Mouse (Mus musculus): ENCODE measurements around the gene Acnat2.
"Not testable (repeated sequence)": the region's sequence is repeated elsewhere in the genome, so short reads cannot be mapped to it uniquely, and the experiment has no call there.

Gene Acnat2

DNA sequence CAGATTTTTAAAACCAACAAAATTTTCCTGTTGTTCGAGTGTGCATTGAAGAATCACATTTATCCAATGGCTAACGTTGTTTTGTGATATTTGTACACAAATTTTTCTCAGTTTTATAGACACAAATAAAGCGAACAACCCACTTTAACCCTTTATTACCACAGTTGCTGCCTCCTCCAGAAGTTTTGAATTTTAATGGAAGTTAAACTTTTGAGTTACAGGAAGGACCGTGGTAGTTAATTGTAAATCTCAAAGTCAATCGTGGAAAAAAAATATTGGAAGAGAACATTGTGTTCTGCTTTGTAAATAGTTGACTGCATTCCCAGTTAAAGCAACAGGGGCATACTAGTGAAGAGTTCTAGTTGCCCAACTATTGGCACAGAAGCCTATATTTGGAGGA lies at the start of gene Acnat2:
Acnat2 (minus strand) TSS at position 195 of the 400 bp plus-strand sequence.
- DNase-seq (ENCODE audit: low spot score) = not testable (repeated sequence)

DNA sequence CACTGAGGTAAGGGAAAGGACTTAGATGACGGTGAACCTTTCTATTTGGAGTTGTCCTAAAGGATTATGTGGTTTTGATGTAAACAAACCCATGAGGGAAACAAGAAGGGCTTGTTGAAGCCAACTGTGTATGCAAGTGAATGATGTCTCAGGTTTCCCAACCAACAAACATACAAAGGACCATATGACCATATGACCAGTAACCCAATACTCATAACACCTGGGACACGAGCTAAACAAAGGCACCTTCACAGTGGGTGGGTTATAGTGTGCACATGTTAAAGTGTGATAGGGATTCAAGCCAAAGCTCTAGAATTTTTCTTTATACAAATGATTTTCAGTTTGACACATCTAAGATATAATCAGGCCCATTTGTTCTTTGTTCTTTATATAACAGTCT lies 48.2 kb upstream of the Acnat2 start:
- no peak for DNase-seq (ENCODE audit: low spot score)

DNA sequence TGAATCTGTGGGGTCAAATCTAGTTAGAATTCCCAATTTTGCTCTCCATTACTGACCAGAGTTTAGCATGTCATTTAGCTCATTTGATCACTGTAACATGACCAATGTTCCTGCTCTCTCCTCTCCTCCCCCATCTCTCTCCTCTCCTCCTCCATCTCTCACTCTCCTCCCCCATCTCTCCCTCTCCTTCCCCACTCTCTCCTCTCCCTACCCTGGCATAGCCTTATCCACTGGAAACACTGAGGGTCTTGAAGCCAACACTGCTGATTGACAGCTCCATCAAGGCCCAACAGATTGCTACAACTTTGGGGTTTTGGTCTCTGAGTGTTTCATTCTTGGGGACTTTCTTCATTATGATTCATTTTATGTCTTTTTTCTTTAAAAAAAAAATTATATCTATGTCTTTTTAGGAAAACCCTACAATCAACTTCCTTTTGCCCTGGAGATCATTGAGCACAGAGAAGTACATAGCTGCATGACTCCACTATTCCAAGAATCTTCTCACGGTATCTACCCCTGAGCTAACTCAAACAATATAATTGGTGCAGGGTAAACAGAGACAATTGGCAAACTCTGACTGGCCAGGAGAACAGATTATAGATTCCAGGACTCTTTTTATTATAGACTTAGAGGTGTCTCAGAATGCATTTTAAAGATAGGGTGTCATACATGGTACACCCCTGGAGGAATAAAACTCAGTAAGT lies 44.0 kb upstream of the Acnat2 start:
- no peak for DNase-seq (ENCODE audit: low spot score)

DNA sequence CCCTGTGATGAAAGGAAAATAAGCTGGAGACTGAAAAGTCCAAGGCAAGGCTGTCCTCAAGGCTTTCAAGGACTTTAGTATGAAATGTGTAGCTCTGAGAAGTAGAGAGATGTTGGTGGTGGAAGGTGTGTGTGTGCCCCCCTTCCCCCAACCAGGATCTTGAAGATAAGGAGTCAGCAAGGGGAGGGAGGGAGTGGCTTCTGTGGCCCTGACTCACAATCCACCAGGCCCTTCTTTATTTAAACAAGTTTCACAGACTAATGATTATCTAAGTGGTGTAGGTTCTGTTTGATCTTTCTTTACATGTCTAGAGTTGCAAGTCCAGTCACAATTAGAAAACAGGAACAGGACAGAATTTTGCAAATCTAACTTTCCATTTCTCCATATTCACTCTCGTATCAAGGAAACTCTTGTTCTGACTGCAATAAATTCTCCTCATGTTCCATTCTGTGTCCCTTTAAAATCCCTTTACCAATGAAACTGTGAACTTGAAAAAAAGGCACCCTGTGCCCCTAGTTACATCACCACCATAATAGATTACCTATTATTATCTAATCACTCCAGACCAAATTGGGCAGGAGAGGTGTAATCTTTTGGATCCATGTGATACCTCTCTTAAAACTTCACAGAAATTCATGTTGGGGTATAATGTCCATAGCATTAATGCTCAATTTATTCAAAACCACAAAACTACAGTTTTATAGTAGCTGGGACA lies 43.3 kb upstream of the Acnat2 start:
- DNase-seq (ENCODE audit: low spot score) = not testable (repeated sequence)

DNA sequence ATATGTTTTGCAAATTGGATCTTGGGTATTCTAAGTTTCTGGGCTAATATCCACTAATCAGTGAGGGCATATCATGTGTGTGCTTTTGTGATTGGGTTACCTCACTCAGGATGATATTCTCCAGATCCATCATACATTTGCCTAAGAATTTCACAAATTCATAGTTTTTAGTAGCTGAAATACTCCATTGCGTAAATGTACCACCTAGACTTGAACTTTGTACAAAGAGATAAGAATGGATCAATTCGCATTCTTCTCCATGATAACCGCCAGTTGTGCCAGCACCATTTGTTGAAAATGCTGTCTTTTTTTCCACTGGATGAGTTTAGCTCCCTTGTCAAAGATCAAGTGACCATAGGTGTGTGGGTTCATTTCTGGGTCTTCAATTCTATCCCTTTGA lies 29.0 kb upstream of the Acnat2 start:
- not testable (repeated sequence) for DNase-seq (ENCODE audit: low spot score)

DNA sequence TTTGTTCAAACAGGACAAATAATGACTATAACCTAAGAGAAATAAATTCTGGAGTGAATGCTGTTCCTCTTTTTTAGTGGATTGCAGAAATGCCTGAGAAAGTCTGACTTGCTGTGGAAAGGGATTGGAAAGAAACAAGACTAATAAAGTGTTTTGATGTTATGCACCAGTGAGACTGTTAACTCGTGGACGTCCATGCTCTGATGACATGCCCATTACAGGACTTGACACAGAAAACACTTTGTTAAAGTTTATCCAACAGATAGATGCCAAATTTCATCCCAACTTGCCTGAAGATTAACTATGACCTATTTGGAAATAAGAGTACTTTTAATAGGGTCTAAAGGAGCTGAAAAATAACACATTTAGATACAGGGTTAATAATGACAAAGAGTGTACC lies 2.2 kb upstream of the Acnat2 start:
- not testable (repeated sequence) for DNase-seq (ENCODE audit: low spot score)

DNA sequence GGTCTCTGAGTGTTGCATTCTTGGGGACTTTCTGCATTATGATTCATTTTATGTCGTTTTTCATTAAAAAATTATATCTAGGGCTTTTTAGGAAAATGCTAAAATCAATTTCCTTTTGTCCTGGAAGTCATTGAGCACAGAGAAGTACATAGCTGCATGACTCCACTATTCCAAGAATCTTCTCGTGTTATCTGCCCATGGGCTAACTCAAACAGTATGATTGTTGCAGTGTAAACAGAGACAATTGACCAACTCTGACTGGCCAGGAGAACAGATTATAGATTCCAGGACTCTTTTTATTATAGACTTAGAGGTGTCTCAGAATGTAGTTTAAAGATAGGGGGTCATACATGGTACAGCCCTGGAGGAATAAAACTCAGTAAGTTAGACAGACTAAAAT lies 21.1 kb downstream of the Acnat2 start:
- no peak for DNase-seq (ENCODE audit: low spot score)

DNA sequence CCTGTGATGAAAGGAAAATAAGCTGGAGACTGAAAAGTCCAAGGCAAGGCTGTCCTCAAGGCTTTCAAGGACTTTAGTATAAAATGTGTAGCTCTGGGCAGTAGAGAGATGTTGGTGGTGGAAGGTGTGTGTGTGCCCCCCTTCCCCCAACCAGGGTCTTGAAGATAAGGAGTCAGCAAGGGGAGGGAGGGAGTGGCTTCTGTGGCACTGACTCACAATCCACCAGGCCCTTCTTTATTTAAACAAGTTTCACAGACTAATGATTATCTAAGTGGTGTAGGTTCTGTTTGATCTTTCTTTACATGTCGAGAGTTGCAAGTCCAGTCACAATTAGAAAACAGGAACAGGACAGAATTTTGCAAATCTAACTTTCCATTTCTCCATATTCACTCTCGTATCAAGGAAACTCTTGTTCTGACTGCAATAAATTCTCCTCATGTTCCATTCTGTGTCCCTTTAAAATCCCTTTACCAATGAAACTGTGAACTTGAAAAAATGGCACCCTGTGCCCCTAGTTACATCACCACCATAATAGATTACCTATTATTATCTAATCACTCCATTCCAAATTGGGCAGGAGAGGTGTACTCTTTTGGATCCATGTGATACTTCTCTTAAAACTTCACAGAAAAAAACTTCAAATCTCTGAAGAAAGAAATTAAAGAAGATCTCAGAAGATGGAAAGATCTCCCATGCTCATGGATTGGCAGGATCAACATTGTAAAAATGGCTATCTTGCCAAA lies 24.2 kb downstream of the Acnat2 start:
- DNase-seq (ENCODE audit: low spot score) = not testable (repeated sequence)

DNA sequence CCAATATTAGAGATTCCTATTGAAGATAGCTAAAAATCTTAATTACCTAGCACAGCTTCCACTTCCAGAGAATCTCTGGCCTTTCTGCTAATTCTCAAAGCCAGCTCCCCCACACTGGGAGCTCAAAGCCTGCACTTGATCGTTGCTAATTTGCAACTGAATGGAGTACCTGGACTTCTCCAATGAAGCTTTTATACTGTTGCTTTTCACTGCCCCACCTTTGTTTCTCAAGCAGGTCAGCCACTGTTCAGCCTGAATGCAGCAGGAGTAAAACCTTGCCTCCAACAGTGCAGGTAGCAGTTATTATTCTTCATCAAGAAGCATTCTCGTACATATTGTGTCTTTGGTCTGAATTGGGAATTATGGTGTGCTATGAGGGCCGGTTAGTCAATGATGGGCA lies 39.9 kb downstream of the Acnat2 start:
- not testable (repeated sequence) for DNase-seq (ENCODE audit: low spot score)

DNA sequence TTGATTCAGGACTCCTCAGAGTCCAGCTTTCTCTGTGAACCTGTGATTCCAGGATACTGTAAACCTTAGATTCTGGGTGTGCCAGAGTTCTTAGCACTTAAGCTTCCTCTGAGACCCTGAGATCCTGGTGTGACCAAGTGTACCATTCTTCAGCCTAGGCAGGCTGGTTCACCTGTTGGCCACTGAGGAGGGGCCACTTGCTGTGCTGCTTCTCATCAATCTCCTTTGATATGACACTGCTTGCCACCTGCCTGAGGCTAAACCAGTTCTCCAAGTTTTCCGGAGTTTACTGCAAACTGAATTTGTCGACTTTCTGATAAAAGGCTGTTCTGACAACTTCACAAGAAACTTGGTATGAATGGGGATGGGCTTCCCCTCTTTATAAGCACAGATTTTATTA lies 50.9 kb downstream of the Acnat2 start:
- DNase-seq (ENCODE audit: low spot score) = no peak

DNA sequence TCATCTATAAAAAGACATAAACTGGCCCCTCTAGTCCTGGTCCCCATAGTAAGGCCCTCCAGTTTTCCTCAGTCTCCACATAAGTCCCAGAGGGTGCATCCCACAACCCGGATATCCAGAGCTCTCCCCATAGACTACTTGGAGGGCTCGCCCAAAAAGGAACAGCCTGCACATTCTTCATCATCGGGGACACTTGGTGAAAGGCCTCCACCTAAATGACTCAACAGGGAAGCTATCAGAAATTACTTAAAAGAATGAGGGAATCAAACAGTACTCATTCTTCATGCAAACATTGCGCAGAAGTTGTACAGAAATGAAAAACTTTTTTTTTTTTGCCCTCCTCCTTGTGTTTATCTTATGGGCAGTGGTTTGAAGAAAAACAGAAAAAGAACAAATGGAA lies 57.5 kb downstream of the Acnat2 start:
- DNase-seq (ENCODE audit: low spot score) = no peak

DNA sequence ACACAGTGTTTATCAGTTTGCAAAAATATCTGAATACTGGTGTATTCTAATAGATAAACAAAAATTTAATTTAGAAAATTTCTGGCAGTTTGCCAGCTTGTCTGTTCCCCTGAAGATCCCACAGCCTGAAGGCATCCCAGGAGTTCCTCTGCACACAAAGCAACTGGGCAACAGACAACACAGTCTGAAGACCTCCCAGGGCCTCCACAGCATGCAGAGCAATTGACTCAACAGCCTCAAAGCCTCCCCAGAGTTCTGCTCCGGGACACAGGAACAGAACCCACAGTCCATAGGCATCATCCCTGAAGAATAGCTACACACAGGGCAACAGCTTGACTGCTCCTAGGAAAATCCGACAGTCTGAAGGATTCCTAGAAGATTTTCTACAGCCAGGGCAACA lies 59.3 kb downstream of the Acnat2 start:
- DNase-seq (ENCODE audit: low spot score) = no peak

DNA sequence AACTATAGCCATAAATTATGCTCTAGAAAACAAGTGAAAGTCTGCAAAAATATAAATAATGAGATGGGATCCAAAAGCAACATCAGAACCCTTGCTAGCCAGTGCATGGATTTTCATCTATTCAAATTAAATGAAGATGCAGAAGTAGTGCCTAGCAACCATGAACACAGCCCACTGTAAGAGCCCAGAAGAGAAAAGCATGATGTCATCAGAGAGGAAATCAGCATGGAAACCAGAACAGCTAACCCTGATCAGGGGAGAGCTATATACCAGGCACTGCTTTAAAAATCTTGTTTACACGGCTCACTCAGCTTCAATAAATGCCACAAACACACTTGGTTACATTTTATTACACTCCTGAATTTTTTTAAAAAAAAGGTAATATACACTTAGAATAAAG lies 60.0 kb downstream of the Acnat2 start:
- DNase-seq (ENCODE audit: low spot score) = not testable (repeated sequence)

DNA sequence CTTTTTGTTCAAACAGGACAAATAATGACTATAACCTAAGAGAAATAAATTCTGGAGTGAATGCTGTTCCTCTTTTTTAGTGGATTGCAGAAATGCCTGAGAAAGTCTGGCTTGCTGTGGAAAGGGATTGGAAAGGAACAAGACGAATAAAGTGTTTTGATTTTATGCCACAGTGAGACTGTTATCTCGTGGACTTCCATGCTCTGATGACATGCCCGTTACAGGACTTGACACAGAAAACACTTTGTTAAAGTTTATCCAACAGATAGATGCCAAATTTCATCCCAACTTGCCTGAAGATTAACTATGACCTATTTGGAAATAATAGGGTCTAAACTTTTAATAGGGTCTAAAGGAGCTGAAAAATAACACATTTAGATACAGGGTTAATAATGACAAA lies 67.9 kb downstream of the Acnat2 start:
- DNase-seq (ENCODE audit: low spot score) = not testable (repeated sequence)

DNA sequence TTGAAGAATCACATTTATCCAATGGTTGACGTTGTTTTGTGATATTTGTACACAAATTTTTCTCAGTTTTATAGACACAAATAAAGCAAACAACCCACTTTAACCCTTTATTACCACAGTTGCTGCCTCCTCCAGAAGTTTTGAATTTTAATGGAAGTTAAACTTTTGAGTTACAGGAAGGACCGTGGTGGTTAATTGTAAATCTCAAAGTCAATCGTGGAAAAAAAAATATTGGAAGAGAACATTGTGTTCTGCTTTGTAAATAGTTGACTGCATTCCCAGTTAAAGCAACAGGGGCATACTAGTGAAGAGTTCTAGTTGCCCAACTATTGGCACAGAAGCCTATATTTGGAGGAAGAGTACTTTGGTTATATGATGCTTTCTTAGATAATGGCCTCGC lies 70.0 kb downstream of the Acnat2 start:
- not testable (repeated sequence) for DNase-seq (ENCODE audit: low spot score)
